Mouse (Mus musculus): ENCODE measurements at regions not wholly inside any gene's neighbourhood (a gene's known extent, or its start where the extent isn't known, plus 50 kb on each side); places are given as distances from the start of the nearest gene placed in this dataset.

GRCm38 (mm10) chr12:107750285-107750927 is 253.0 kb downstream of the Bcl11b start:
- no peaks in the 10 kb centered on the region for H3K9me3 ChIP-seq (replicated peaks; ENCODE audit: control insufficient read depth, low read length)
- H3K9ac ChIP-seq (replicated peaks; ENCODE audit: low read length): no peak overlapping the region
- ATAC-seq (replicated peaks; ENCODE audit: insufficient number of reproducible peaks, low FRiP score, low TSS enrichment, low read depth) (no peak), DNase-seq (ENCODE audit: low spot score) (no peak)
- H3K27ac ChIP-seq (replicated peaks; ENCODE audit: low read depth, low read length): no peak overlapping the region
- H3K36me3 ChIP-seq (replicated peaks; ENCODE audit: control insufficient read depth, insufficient read depth, low read depth, low read length): no peaks in the 10 kb centered on the region
- no peak overlapping the region for H3K4me3 ChIP-seq (ENCODE audit: low read depth, low read length)
- H3K4me1 ChIP-seq (ENCODE audit: control insufficient read depth, insufficient read depth, low read length): peaks cover 8% of the 10 kb centered on the region; the same call in 1 of the 2 replicates
- H3K27me3 ChIP-seq (ENCODE audit: control insufficient read depth, insufficient read depth, low read length): no peaks in the 10 kb centered on the region
- 90% methylated on average over 8 of the region's 8 CpGs for WGBS
- no peak overlapping the region for H3K4me2 ChIP-seq (ENCODE audit: low read depth, low read length)

GRCm38 (mm10) chr12:107752126-107752525 is 251.3 kb downstream of the Bcl11b start:
- Histone ChIP-seq H3K9ac (replicated peaks; ENCODE audit: low read length) (no peak overlapping the region), H3K4me2 (ENCODE audit: low read depth, low read length) (no peak overlapping the region), H3K27ac (replicated peaks; ENCODE audit: low read depth, low read length) (no peak overlapping the region), H3K4me1 (ENCODE audit: control insufficient read depth, insufficient read depth, low read length) (peaks cover 7% of the 10 kb centered on the region; the same call in 1 of the 2 replicates), H3K27me3 (ENCODE audit: control insufficient read depth, insufficient read depth, low read length) (no peaks in the 10 kb centered on the region), H3K36me3 (replicated peaks; ENCODE audit: control insufficient read depth, insufficient read depth, low read depth, low read length) (no peaks in the 10 kb centered on the region), H3K9me3 (replicated peaks; ENCODE audit: control insufficient read depth, low read length) (no peaks in the 10 kb centered on the region), H3K4me3 (ENCODE audit: low read depth, low read length) (no peak overlapping the region)
- 68% methylated on average over 7 of the region's 7 CpGs for WGBS
- DNase-seq (ENCODE audit: low spot score): no peak
- no peak for ATAC-seq (replicated peaks; ENCODE audit: insufficient number of reproducible peaks, low FRiP score, low TSS enrichment, low read depth)

GRCm38 (mm10) chr12:107752587-107752986 is 250.8 kb downstream of the Bcl11b start:
- DNase-seq (ENCODE audit: low spot score): peak; percentile 54
- Histone ChIP-seq H3K4me2 (ENCODE audit: low read depth, low read length) (no peak overlapping the region), H3K36me3 (replicated peaks; ENCODE audit: control insufficient read depth, insufficient read depth, low read depth, low read length) (no peaks in the 10 kb centered on the region), H3K4me3 (ENCODE audit: low read depth, low read length) (no peak overlapping the region), H3K9ac (replicated peaks; ENCODE audit: low read length) (no peak overlapping the region), H3K4me1 (ENCODE audit: control insufficient read depth, insufficient read depth, low read length) (peaks cover 6% of the 10 kb centered on the region; the same call in 1 of the 2 replicates), H3K27ac (replicated peaks; ENCODE audit: low read depth, low read length) (no peak overlapping the region), H3K9me3 (replicated peaks; ENCODE audit: control insufficient read depth, low read length) (no peaks in the 10 kb centered on the region), H3K27me3 (ENCODE audit: control insufficient read depth, insufficient read depth, low read length) (no peaks in the 10 kb centered on the region)
- ATAC-seq (replicated peaks; ENCODE audit: insufficient number of reproducible peaks, low FRiP score, low TSS enrichment, low read depth): no peak
- WGBS: 35% methylated on average over 8 of the region's 8 CpGs

- ATAC-seq (replicated peaks; ENCODE audit: insufficient number of reproducible peaks, low FRiP score, low TSS enrichment, low read depth): no peak
- no peak for DNase-seq (ENCODE audit: low spot score)
- Histone ChIP-seq H3K9ac (replicated peaks; ENCODE audit: low read length) (no peak overlapping the region; the same call in 1 of the 2 replicates), H3K4me3 (ENCODE audit: low read depth, low read length) (no peak overlapping the region), H3K4me1 (ENCODE audit: control insufficient read depth, insufficient read depth, low read length) (peaks cover 7% of the 10 kb centered on the region; the same call in 1 of the 2 replicates), H3K27me3 (ENCODE audit: control insufficient read depth, insufficient read depth, low read length) (no peaks in the 10 kb centered on the region), H3K27ac (replicated peaks; ENCODE audit: low read depth, low read length) (no peak overlapping the region), H3K36me3 (replicated peaks; ENCODE audit: control insufficient read depth, insufficient read depth, low read depth, low read length) (no peaks in the 10 kb centered on the region), H3K4me2 (ENCODE audit: low read depth, low read length) (no peak overlapping the region), H3K9me3 (replicated peaks; ENCODE audit: control insufficient read depth, low read length) (no peaks in the 10 kb centered on the region)
- 57% methylated on average over 8 of the region's 8 CpGs for WGBS
Observed at GRCm38 (mm10) chr12:107753022-107753421, 250.4 kb downstream of the Bcl11b start.

GRCm38 (mm10) chr12:107753536-107753935 is 249.9 kb downstream of the Bcl11b start:
- H3K27ac ChIP-seq (replicated peaks; ENCODE audit: low read depth, low read length): no peak overlapping the region
- no peaks in the 10 kb centered on the region for H3K9me3 ChIP-seq (replicated peaks; ENCODE audit: control insufficient read depth, low read length)
- WGBS: 51% methylated on average over 6 of the region's 6 CpGs
- no peak overlapping the region for H3K4me2 ChIP-seq (ENCODE audit: low read depth, low read length)
- no peak overlapping the region for H3K9ac ChIP-seq (replicated peaks; ENCODE audit: low read length)
- H3K27me3 ChIP-seq (ENCODE audit: control insufficient read depth, insufficient read depth, low read length): no peaks in the 10 kb centered on the region
- no peak overlapping the region for H3K4me3 ChIP-seq (ENCODE audit: low read depth, low read length)
- peaks cover 12% of the 10 kb centered on the region for H3K4me1 ChIP-seq (ENCODE audit: control insufficient read depth, insufficient read depth, low read length)
- H3K36me3 ChIP-seq (replicated peaks; ENCODE audit: control insufficient read depth, insufficient read depth, low read depth, low read length): no peaks in the 10 kb centered on the region
- ATAC-seq (replicated peaks; ENCODE audit: insufficient number of reproducible peaks, low FRiP score, low TSS enrichment, low read depth) (no peak), DNase-seq (ENCODE audit: low spot score) (no peak)

- ATAC-seq (replicated peaks; ENCODE audit: insufficient number of reproducible peaks, low FRiP score, low TSS enrichment, low read depth) (no peak), DNase-seq (ENCODE audit: low spot score) (no peak)
- 78% methylated on average over 8 of the region's 8 CpGs for WGBS
- H3K9ac ChIP-seq (replicated peaks; ENCODE audit: low read length): no peak overlapping the region
- peaks cover 13% of the 10 kb centered on the region for H3K4me1 ChIP-seq (ENCODE audit: control insufficient read depth, insufficient read depth, low read length)
- H3K36me3 ChIP-seq (replicated peaks; ENCODE audit: control insufficient read depth, insufficient read depth, low read depth, low read length): no peaks in the 10 kb centered on the region
- no peaks in the 10 kb centered on the region for H3K9me3 ChIP-seq (replicated peaks; ENCODE audit: control insufficient read depth, low read length)
- H3K4me2 ChIP-seq (ENCODE audit: low read depth, low read length): no peak overlapping the region
- H3K27ac ChIP-seq (replicated peaks; ENCODE audit: low read depth, low read length): no peak overlapping the region
- no peak overlapping the region for H3K4me3 ChIP-seq (ENCODE audit: low read depth, low read length)
- no peaks in the 10 kb centered on the region for H3K27me3 ChIP-seq (ENCODE audit: control insufficient read depth, insufficient read depth, low read length)
Observed at GRCm38 (mm10) chr12:107754885-107755284, 248.5 kb downstream of the Bcl11b start.

- no peak for DNase-seq (ENCODE audit: low spot score)
- no peak for ATAC-seq (replicated peaks; ENCODE audit: insufficient number of reproducible peaks, low FRiP score, low TSS enrichment, low read depth)
- H3K9me3 ChIP-seq (replicated peaks; ENCODE audit: control insufficient read depth, low read length): no peaks in the 10 kb centered on the region
- no peak overlapping the region for H3K27ac ChIP-seq (replicated peaks; ENCODE audit: low read depth, low read length)
- no peak overlapping the region for H3K4me3 ChIP-seq (ENCODE audit: low read depth, low read length)
- no peak overlapping the region for H3K4me2 ChIP-seq (ENCODE audit: low read depth, low read length)
- H3K27me3 ChIP-seq (ENCODE audit: control insufficient read depth, insufficient read depth, low read length): no peaks in the 10 kb centered on the region
- no peak overlapping the region for H3K9ac ChIP-seq (replicated peaks; ENCODE audit: low read length)
- H3K36me3 ChIP-seq (replicated peaks; ENCODE audit: control insufficient read depth, insufficient read depth, low read depth, low read length): no peaks in the 10 kb centered on the region
- peaks cover 13% of the 10 kb centered on the region for H3K4me1 ChIP-seq (ENCODE audit: control insufficient read depth, insufficient read depth, low read length)
- WGBS: 85% methylated on average over 13 of the region's 13 CpGs
Observed at GRCm38 (mm10) chr12:107755820-107756517, 247.4 kb downstream of the Bcl11b start.

GRCm38 (mm10) chr12:107757184-107757583 is 246.2 kb downstream of the Bcl11b start:
- H3K27me3 ChIP-seq (ENCODE audit: control insufficient read depth, insufficient read depth, low read length): no peaks in the 10 kb centered on the region
- peaks cover 13% of the 10 kb centered on the region for H3K4me1 ChIP-seq (ENCODE audit: control insufficient read depth, insufficient read depth, low read length)
- no peak overlapping the region for H3K9ac ChIP-seq (replicated peaks; ENCODE audit: low read length)
- ATAC-seq (replicated peaks; ENCODE audit: insufficient number of reproducible peaks, low FRiP score, low TSS enrichment, low read depth): no peak
- no peak overlapping the region for H3K4me2 ChIP-seq (ENCODE audit: low read depth, low read length)
- H3K9me3 ChIP-seq (replicated peaks; ENCODE audit: control insufficient read depth, low read length): no peaks in the 10 kb centered on the region
- H3K36me3 ChIP-seq (replicated peaks; ENCODE audit: control insufficient read depth, insufficient read depth, low read depth, low read length): no peaks in the 10 kb centered on the region
- peak; percentile 48 for DNase-seq (ENCODE audit: low spot score)
- no peak overlapping the region for H3K27ac ChIP-seq (replicated peaks; ENCODE audit: low read depth, low read length)
- H3K4me3 ChIP-seq (ENCODE audit: low read depth, low read length): no peak overlapping the region
- 30% methylated on average over 10 of the region's 10 CpGs for WGBS

All from embryonic facial prominence, embryonic 11.5 days (tissue).